Mouse (Mus musculus) cerebellum, adult 2 months (tissue): ENCODE data around the gene Slc6a20a.

ENCODE experiments used
- CTCF ChIP-seq: fragments of 200-500 bp; IDR thresholded peaks from 2 replicates; pipeline ENCODE4 v1.5.1; 2011; ENCODE audit warnings: low read depth, mild to moderate bottlenecking, control low read depth, low read length, moderate library complexity, borderline replicate concordance; ENCODE audit not compliant: insufficient read depth
- POLR2A ChIP-seq: fragments of 200-500 bp; IDR thresholded peaks from 2 replicates; pipeline ENCODE4 v1.6.1; 2011; ENCODE audit warnings: low read length, control low read depth, borderline replicate concordance; ENCODE audit not compliant: insufficient read depth

- TF ChIP-seq CTCF, result no peak
- no peak for TF ChIP-seq POLR2A
These were observed 38.6 kb downstream of the Slc6a20a start for GRCm38 (mm10) chr9:123640106-123640505.
